Mouse (Mus musculus): ENCODE results near the gene Prelp.
A peak's percentile ranks its signal among the peaks of the same experiment; 100 is the strongest.

The Prelp gene

GRCm38 (mm10) chr1:133891489-133891888, 29.7 kb downstream of the Prelp start:
- no peak for DNase-seq

GRCm38 (mm10) chr1:133889949-133890598, 31.1 kb downstream of the Prelp start:
- DNase-seq: no peak

GRCm38 (mm10) chr1:133887538-133888250, 33.5 kb downstream of the Prelp start:
- no peak for DNase-seq

GRCm38 (mm10) chr1:133887044-133887443, 34.2 kb downstream of the Prelp start:
- peak; percentile 85 for DNase-seq

DNA sequence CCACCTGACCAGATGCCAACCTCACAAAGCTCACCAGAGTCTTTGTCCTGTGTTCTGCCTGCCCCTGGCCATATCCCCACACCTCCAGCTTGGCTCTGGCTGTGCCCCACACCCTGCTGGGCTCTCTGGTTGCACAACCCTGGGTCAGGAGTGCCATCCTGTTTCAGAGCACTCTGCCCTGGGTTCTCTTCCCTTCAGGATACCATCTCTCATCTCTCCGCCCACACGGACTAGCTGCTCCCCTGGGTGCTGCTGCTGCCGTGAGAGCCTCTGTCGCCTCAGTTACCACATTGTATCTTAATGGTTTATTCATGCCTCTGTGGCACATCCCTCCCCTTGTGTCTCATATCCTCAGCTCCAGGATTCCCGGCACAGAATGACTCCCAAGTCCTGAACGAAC, 34.8 kb downstream of the Prelp start:
- no peak for DNase-seq

DNA sequence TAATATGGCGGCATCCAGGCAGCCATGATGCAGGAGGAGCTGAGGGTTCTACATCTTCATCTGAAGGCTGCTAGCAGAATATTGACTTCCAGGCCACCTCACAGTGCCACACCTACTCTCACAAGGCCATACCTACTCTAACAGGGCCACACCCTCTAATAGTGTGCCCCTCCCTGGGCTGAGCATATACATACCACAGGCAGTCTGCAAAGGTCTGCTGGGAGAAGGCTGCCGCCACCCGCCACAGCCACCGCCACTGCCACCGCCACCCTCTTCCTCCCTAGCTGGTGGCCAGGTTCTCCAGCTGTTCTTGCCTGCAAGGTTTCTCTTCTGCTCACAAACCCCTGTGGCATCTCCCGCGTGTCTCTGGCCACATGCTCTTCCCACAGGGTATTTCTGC, 35.4 kb downstream of the Prelp start:
- DNase-seq: no peak

DNA sequence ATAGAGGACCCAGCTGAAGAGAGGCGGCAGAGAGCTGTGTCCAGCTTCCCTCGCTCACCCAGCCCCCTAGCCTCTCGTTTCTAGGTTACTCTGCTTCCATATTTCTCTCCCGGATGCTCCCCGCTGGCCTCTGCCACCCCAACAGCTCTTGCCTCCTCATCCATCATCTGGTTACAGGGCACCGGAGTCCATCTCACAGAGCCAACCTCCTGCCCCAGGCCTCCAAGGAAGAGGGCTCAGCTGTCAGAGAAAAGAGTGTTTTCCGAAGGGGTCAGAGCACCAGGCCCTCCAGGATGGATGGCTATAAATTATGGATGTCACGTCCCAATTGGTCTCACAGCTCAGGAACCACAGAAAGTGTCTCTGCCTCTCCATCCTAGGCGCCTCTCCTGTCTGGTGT, 36.5 kb downstream of the Prelp start:
- no peak for DNase-seq

GRCm38 (mm10) chr1:133884090-133884489, 37.1 kb downstream of the Prelp start:
- DNase-seq: no peak

- DNase-seq: no peak
Measured at GRCm38 (mm10) chr1:133882283-133883217, 38.7 kb downstream of the Prelp start.

GRCm38 (mm10) chr1:133881813-133882212, 39.4 kb downstream of the Prelp start:
- no peak for DNase-seq

DNA sequence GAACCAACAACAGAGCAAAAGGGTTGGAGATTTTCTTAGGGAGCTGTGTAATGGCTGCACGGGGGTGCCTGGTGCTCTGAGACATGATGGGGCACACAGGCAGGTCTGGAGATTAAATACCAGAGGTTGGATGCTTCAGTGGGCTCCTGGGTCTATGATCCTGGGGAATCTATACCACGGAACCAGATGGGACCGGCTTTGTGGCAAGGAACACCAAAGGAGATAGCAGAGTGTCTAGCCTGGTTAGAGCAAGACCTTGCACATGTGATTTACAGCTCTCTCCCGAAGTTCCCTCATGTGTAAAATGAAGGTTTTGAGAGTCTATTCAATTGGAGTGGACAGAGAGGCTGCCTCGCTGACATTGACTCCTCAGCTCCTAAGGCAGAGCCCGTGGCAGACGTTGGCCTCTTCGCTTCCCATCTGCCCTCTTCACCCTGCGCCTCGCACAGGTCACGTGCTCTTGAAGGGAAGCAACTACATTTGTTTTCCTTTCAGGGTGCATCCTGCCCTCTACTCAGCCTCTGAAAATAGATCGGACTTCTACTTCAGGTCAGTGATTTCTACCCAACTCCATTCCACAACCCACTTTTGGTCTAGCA, 42.3 kb downstream of the Prelp start:
- no peak for DNase-seq

DNA sequence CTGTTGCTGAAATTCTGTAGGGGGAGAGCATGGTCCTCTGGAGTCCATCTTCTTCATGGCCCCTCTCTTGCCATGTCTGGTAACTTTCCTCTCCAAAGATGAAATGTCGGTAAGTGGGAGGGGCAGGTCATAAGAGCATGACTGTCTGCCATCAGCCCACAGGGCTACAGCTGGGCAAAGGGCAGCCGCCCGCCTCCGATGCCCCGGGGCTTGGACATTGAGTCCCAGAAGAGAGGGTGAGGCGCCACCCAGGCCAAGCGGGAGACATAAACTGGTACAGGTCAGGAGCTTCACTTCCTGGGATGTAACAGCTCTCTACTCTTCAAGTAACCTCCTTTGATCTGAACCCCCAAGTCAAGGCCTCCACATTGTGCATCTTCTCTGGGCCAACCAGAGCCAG, 44.3 kb downstream of the Prelp start:
- no peak for DNase-seq

DNA sequence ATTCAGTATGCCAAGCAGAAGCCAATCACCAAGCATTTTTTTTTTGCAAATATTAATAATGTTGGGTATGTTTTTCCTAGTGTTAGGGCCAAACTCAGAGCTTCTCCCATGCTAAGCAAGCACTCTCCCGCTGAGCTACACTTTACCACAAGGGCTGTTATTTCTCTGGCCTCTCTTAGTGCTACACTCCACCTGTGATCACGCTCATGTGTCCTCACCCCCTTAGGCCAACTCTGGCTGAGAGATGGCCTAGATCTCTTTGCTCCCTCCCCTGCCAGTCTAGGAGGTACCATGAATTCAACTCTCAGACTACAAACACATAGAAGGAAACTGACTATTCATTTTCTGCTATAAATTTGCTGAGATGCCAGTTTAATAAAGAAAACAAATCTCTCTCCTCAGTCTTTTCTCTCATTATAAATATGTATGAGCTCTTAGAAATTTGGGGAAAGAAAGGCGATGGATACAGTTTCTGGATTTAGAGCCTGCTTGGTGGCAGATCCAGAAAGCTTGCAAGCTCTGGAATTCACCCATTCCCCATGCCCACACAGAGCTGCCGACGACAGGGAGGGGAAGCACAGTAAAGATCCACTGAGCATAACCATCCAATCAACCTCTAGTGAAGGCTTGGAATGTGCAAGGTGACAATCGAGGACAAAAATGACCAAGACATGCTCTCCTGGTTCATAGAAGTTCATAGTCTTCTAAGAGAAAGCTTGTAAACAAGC, 48.0 kb downstream of the Prelp start:
- peak; percentile 86 for DNase-seq

GRCm38 (mm10) chr1:133871241-133871640, 50.0 kb downstream of the Prelp start:
- peak; percentile 81 for DNase-seq

DNA sequence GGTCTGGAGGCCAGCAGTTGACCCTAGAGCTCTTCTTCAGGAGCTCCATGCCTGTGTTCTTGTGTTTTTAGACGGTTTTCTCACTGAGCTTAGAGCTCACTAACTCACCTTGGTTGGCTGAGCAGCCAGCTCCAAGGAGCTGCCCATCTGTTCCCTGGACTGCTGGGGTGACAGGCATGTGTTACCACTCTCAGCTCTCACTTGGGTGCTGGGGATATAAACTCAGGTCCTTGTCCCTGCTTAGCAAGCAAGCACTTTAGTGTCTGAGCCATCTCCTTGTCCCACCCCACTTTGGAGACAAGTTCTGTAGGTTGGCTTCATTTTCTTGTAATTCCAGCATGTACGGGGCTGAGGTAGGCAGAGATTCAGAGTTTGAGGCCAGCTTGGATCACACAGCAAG, 52.0 kb downstream of the Prelp start:
- peak; percentile 90 for DNase-seq

DNA sequence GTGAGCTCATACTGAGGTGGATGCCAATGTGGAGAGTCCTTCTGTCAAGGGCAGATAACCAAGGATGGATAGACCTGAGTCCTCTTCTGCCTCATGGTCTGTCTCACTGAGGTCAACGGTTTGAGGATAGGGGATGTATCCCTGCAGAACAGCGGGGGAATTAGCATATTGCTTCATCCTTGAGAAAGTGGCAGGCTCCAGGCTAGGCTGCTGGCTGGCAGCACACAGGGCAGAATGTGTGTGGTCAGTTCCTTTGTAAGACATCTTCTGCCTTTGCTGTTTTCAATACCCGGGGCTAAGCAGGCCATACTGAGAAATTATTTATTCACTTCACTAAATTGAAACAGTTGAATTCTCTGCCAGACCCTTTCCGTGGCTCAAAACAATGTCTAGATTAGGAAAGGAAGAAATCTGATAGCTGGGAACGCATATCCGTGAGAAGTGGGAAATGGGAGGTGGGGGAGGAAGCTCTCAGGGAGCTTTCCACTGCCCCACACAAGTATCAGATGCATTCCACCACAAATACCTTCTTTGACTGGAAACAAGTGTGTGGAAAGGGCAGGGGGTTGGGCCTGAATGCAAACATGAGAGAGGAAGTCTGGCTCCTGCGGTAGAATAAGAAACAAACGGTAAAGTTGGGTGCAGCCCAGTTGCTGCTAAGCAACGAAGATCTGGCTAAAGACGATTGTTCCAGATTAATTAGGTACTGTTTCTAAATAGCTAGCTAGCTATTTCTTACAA, 57.8 kb downstream of the Prelp start:
- DNase-seq: no peak

DNA sequence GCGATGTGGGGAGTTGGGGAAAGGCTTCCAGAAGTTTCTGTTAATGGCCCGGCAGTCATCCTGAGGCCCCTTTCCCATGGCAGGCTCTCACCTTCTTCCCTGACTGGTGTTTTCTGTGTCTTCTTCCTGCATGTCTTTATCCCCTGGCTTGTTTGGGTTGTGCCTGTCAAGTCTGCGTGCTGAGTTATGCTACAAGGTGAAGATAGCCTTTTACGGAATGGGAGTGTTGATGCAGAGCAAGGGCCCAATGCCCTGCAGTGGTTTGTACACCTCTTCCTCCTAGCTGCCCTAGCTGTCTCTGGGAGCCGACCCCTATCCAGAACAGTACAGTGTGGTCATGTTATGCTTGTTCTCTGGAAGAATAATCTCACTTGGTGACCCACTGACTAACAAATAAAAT, 60.2 kb downstream of the Prelp start:
- no peak for DNase-seq

All from cerebellum, adult 9-11 months (tissue).